Mouse (Mus musculus) embryonic fibroblast, embryonic 13.5 days (primary cell): Measurements from ENCODE around the gene Ank2.

Source experiments
- CTCF ChIP-seq: IDR thresholded peaks from 2 replicates; pipeline ENCODE4 v1.5.1; 2011; ENCODE audit warnings: mild to moderate bottlenecking, control low read depth, low read length, moderate library complexity, borderline replicate concordance; ENCODE audit not compliant: insufficient read depth
- POLR2A ChIP-seq: IDR thresholded peaks from 2 replicates; pipeline ENCODE4 v1.6.1; 2011; ENCODE audit warnings: low read depth, mild to moderate bottlenecking, control low read depth, low read length, moderate library complexity

DNA sequence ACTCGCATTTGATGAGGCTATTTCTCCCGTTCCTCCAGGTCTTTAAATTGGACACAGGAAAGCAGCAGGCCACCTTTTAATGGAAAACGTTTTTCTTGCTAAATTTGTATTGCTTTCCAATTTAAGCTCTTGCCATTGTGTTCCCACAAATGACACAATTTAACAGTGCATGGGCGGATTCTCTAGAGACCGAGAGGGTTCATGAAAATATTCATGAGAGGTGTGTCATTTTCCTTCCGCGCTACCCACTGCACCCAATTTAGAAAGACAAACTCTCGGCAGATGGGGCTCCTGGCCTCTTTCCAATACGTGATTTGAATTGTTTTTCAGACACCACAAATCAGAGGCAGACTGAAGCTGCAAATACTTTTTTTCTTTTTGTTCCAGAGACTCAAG, 205.7 kb downstream of the Ank2 start:
- TF ChIP-seq CTCF (no peak), POLR2A (no peak)
